Mouse (Mus musculus) cerebellum, postnatal 10 days (tissue): ENCODE measurements at regions not wholly inside any gene's neighbourhood (a gene's known extent, or its start where the extent isn't known, plus 50 kb on each side); places are given as distances from the start of the nearest gene placed in this dataset.
A peak's percentile ranks its signal among the peaks of the same experiment; 100 is the strongest.

Source experiments
- DNase-seq, 2 experiments: peaks; one replicate each; pipeline ENCODE4 v3.0.0; 2021; ENCODE audit warnings: mixed read lengths in 2 of 2

- DNase-seq: peak in 1 of 2 experiments; percentile 6
Observed at GRCm38 (mm10) chr5:27906550-27906949, 64.6 kb downstream of the Htr5a start.

GRCm38 (mm10) chr5:27908329-27908960, 66.5 kb downstream of the Htr5a start:
- DNase-seq: no peak
